Mouse (Mus musculus) forebrain, embryonic 12.5 days (tissue): ENCODE measurements at regions not wholly inside any gene's neighbourhood (a gene's known extent, or its start where the extent isn't known, plus 50 kb on each side); places are given as distances from the start of the nearest gene placed in this dataset.
A peak's percentile ranks its signal among the peaks of the same experiment; 100 is the strongest.

Source experiments
- ATAC-seq: fragments of 200-750 bp; cut with Nextera tagmentation; 2 replicates; pipeline ENCODE4 v1.8.0; 2017; ENCODE audit warnings: moderate TSS enrichment; ENCODE audit not compliant: low FRiP score
- H3K27ac ChIP-seq: fragments of 300-500 bp; sonication (generic); 2 replicates; pipeline ENCODE4 v1.5.1; 2016; ENCODE audit warnings: mild to moderate bottlenecking
- H3K27me3 ChIP-seq: fragments of 300-500 bp; sonication (generic); 2 replicates; pipeline ENCODE4 v1.6.1; 2016; ENCODE audit warnings: mild to moderate bottlenecking
- H3K36me3 ChIP-seq: fragments of 300-500 bp; sonication (generic); replicated peaks from 2 replicates; pipeline ENCODE4 v1.6.1; 2016; ENCODE audit warnings: mild to moderate bottlenecking
- H3K4me1 ChIP-seq: fragments of 300-500 bp; sonication (generic); 2 replicates; pipeline ENCODE4 v1.6.1; 2016
- H3K4me2 ChIP-seq: fragments of 300-500 bp; sonication (generic); 2 replicates; pipeline ENCODE4 v1.6.1; 2016; ENCODE audit warnings: mild to moderate bottlenecking, moderate library complexity
- H3K4me3 ChIP-seq: fragments of 300-500 bp; sonication (generic); replicated peaks from 2 replicates; pipeline ENCODE4 v1.5.1; 2016; ENCODE audit warnings: mild to moderate bottlenecking
- H3K9ac ChIP-seq: fragments of 300-500 bp; sonication (generic); 2 replicates; pipeline ENCODE4 v1.6.1; 2016; ENCODE audit warnings: mild to moderate bottlenecking
- H3K9me3 ChIP-seq: fragments of 300-500 bp; sonication (generic); 2 replicates; pipeline ENCODE4 v1.6.1; 2016
- WGBS: fragments of 180-500 bp; shearing (Covaris S2); methylation state at CpG from one replicate; pipeline ENCODE4 v1.1.7; 2016; 5-methylcytosine and 5-hydroxymethylcytosine counted together

DNA sequence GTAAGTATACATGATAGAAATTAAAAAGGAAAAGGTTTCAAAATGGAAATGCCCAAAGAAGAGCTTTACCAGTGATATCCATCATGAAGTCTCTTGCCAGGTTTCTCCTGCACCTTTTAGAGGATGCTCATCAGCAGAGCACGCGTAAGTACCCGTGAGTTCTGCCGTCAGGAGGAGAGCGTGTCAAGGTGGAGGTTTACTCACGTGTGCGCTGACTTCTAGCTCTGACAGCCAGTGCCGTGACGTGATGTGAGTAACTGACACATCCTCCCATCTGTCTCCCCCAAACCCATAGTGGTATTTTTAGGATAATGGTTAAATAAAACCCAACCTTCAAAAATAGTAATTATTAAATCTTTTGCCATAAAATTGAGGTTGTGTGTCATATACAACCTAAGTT lies 55.3 kb downstream of the Adra2a start:
- no peaks in the 10 kb centered on the region for H3K9me3 ChIP-seq
- no peak for ATAC-seq
- 91% methylated on average over 9 of the region's 9 CpGs for WGBS
- H3K4me2 ChIP-seq: no peak overlapping the region
- H3K9ac ChIP-seq: no peak overlapping the region
- H3K4me3 ChIP-seq: no peak overlapping the region
- H3K4me1 ChIP-seq: peaks cover 14% of the 10 kb centered on the region
- no peak overlapping the region for H3K27ac ChIP-seq
- H3K27me3 ChIP-seq: 0 out of 2 replicates have a peak, but pooled peaks cover 4% of the 10 kb centered on the region
- no peaks in the 10 kb centered on the region for H3K36me3 ChIP-seq

DNA sequence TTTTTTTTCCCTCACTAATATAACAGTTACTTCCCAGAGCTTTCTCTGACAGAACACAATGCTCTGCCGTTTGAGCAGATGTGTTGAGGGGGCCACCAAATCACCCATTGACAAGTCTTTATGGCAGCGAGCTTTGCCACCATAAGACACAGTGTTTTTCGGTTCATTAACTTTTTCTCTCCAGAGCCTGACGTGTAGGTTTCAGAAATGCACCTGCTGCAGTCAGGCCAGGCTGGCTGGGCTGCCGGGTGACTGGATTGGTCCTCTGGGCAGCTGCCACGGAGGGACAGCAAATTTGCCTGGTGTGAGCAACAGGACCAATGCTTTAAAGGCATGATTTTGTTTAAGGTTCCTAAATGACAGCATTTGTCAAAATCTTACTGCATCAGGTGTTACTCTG lies 55.8 kb downstream of the Adra2a start:
- Histone ChIP-seq H3K4me1 (peaks cover 10% of the 10 kb centered on the region), H3K4me3 (no peak overlapping the region), H3K27ac (no peak overlapping the region), H3K9ac (no peak overlapping the region), H3K36me3 (no peaks in the 10 kb centered on the region), H3K4me2 (no peak overlapping the region), H3K9me3 (no peaks in the 10 kb centered on the region), H3K27me3 (0 out of 2 replicates have a peak, but pooled peaks cover 3% of the 10 kb centered on the region)
- ATAC-seq: no peak
- 59% methylated on average over 6 of the region's 6 CpGs for WGBS

DNA sequence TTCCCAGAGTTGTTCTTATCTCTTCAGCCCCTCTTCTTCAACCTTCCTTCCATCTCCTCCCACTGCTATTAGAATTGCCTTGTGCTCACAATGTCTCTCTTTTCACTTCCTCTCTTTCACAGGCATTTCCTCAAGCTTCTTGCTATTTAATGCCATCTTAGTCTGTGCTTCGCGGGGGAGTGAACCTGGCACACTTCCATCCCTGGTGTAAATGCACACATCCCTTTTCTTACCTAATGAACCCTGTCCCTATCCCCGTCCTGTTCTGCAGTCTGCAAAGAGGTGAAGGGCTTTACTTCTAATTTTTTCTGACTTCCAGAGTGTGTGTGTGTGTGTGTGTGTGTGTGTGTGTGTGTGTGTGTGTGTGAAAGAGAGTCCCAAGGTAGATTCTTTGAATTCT lies 62.6 kb downstream of the Adra2a start:
- Histone ChIP-seq H3K4me1 (peaks cover 8% of the 10 kb centered on the region), H3K36me3 (no peaks in the 10 kb centered on the region), H3K9ac (no peak overlapping the region), H3K4me3 (no peak overlapping the region), H3K9me3 (no peaks in the 10 kb centered on the region), H3K27me3 (no peaks in the 10 kb centered on the region), H3K4me2 (no peak overlapping the region), H3K27ac (no peak overlapping the region)
- WGBS: 64% methylated on average over 3 of the region's 3 CpGs
- ATAC-seq: 0 out of 2 replicates have a peak, but pooled peaks have one; percentile 30

DNA sequence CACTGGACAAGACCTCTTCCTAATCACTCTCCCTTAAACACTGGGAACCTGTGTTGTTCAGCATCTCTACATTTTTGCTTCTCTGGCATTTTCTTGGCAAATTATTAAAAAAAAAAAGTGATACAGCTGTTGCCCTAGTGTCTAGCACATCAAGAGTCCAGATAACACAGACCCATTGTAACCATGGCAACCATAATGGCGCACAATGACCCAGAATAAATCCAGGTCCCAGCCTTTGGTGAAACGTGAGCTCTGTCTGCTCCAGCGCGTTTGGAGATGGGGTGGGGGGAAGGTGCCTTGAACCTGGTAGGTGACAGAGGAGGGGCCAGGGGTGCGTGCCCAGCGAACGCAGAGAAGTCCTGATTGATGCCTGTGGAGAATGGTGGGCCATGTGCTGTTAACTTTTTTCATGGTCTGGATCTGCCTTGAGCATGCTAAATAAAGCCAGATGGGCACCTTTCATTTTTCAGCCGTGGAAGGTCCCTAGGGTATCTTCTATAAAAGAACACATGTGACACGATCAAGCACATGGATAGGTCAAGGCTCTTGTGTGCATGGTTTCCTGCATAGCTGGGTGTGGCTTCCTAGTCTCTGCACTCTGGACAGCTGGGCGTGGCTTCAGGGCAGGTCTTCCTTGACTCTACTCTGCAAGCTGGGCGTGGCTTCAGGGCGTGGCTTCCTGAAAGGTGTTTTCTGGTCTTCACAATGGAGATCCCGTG lies 63.3 kb downstream of the Adra2a start:
- no peak overlapping the region for H3K4me3 ChIP-seq
- H3K9ac ChIP-seq: no peak overlapping the region
- H3K9me3 ChIP-seq: no peaks in the 10 kb centered on the region
- no peaks in the 10 kb centered on the region for H3K36me3 ChIP-seq
- peaks cover 8% of the 10 kb centered on the region for H3K4me1 ChIP-seq
- WGBS: 51% methylated on average over 13 of the region's 13 CpGs
- ATAC-seq: peak; percentile 61
- H3K27ac ChIP-seq: no peak overlapping the region
- H3K4me2 ChIP-seq: no peak overlapping the region
- no peaks in the 10 kb centered on the region for H3K27me3 ChIP-seq

DNA sequence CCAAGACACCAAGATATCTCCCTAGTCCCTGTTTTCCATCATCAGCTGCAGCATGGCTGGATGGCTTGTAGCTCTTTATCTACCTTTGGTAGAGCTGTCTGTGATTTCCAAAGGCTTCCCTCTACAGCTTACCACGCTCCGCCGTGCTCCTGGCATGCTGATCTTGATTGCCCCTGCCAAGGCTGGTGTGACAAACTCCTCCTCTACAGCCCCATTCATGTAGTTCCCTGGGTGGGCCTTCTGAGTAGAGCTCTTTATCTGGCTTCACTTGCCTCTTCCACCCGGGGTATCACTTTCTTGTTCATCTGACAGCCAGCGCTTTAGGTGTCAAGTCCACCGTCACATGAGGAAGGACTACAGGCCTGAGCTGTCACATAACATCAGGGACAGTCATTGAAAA lies 66.1 kb downstream of the Adra2a start:
- H3K27ac ChIP-seq: no peak overlapping the region
- H3K4me1 ChIP-seq: peaks cover 16% of the 10 kb centered on the region
- H3K4me3 ChIP-seq: no peak overlapping the region

DNA sequence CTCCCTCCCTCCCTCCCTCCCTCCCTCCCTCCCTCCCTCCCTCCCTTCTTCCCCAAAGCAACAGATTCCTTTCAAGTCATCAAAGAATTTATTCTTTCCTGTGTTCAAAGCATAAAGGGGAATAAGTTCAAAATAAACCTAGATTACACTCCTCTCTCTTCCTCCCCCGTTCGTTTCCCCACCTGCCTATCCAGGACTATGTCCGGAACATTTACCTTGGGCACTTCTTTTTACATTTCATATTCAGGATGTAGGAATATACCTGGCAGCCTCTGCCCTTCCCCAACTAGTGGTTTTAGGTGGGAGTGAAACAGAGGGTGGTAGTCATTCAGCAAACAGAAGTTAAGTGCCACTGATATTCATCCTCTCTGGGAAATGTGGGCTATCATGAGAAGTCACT lies 68.7 kb downstream of the Adra2a start:
- H3K4me3 ChIP-seq: no peak overlapping the region
- no peaks in the 10 kb centered on the region for H3K36me3 ChIP-seq
- no peak overlapping the region for H3K9ac ChIP-seq
- no peaks in the 10 kb centered on the region for H3K9me3 ChIP-seq
- peaks cover 12% of the 10 kb centered on the region for H3K4me1 ChIP-seq
- 80% methylated on average over 3 of the region's 3 CpGs for WGBS
- no peak for ATAC-seq
- no peak overlapping the region for H3K4me2 ChIP-seq
- peaks cover 13% of the 10 kb centered on the region; the same call in 1 of the 2 replicates for H3K27me3 ChIP-seq
- H3K27ac ChIP-seq: no peak overlapping the region

More for the DNA sequence above, 66.1 kb downstream of the Adra2a start:
- H3K4me2 ChIP-seq: no peak overlapping the region
- WGBS: 91% methylated on average over 6 of the region's 6 CpGs
- H3K9me3 ChIP-seq: no peaks in the 10 kb centered on the region
- H3K36me3 ChIP-seq: no peaks in the 10 kb centered on the region
- no peak overlapping the region for H3K9ac ChIP-seq
- H3K27me3 ChIP-seq: peaks cover 13% of the 10 kb centered on the region; the same call in 1 of the 2 replicates
- ATAC-seq: no peak

DNA sequence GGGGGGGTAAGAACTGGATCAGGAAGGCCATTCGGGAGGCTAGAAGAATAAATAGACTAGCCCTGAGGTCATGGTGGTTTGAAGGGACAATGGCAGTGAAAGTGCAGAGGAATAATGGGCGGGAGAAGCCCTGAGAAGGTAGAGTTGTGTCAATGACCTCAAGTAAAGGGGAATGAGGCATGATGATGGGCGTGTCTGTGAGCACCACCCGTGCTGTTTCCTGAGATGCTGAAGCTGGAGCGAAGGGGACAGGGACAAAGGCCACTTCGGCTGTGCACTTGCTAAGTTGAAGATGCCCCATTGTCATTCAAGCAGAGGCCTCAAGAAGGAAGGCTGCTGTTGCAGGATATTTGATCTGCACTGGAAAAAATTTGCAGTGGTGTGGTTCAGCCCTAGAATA lies 69.5 kb downstream of the Adra2a start:
- no peaks in the 10 kb centered on the region for H3K36me3 ChIP-seq
- H3K4me1 ChIP-seq: peaks cover 11% of the 10 kb centered on the region
- no peak overlapping the region for H3K4me2 ChIP-seq
- H3K27ac ChIP-seq: no peak overlapping the region
- peaks cover 13% of the 10 kb centered on the region; the same call in 1 of the 2 replicates for H3K27me3 ChIP-seq
- no peaks in the 10 kb centered on the region for H3K9me3 ChIP-seq
- WGBS: 72% methylated on average over 6 of the region's 6 CpGs
- H3K9ac ChIP-seq: no peak overlapping the region
- no peak overlapping the region for H3K4me3 ChIP-seq
- no peak for ATAC-seq

DNA sequence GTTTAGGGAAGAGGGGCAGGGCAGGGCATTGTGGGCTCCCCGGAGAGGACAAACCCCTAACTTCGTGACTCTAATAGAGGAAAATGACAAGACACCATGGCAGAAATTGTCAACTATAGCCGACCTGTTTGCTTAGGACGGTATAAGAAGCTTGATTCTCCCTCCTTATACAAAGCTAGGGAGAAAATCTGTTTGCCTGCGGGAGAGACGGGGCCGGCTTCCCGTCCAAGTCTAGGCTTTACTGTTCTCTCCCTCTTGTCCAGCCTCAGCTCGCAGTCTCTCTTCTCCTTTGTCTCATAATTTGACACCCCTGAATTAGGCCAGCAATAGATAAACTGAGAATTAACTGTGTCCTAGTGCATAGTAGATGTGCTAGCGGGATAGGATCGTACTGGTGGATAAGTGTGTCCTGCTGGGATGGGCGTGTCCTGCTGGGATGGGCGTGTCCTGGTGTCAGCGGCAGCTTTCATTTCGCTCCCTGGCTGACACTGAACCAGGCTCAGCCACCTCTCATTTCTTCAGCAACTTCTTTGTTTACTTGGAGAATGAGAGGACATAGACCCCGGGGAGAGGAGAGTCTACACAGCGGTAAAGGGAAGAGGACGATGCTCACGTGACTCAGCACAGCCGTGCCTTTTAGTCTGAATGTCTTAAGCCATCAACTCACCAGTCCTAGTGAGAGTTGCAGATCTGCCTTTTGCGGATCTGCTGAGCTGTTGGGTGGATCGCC lies 70.8 kb downstream of the Adra2a start:
- Histone ChIP-seq H3K9me3 (no peaks in the 10 kb centered on the region), H3K4me2 (peak overlapping the region; percentile 59), H3K9ac (peak overlapping the region; percentile 40; the same call in 1 of the 2 replicates), H3K36me3 (no peaks in the 10 kb centered on the region), H3K4me1 (peaks cover 11% of the 10 kb centered on the region), H3K27me3 (peaks cover 13% of the 10 kb centered on the region; the same call in 1 of the 2 replicates), H3K4me3 (peak overlapping the region; percentile 45), H3K27ac (no peak overlapping the region)
- WGBS: 8% methylated on average over 22 of the region's 22 CpGs
- peak; percentile 90 for ATAC-seq

DNA sequence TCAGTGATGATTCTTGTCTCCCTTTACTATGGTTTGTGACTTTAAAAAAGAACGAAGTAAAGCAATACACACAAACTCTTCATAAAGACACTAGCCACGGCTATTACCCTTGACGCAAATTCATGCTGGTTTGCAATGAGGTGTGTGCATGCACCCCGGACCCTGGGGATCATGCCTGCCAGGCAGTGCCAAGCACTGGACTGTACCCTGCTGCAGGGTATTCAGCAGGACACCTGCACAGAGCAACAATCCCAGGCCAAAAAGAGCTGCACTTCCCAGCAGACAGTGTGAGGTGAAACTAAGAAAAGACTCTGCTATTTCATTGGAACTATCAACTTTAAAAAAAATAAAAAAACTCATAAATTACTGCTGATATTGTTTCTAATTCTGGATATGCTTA lies 71.4 kb downstream of the Adra2a start:
- peaks cover 13% of the 10 kb centered on the region; the same call in 1 of the 2 replicates for H3K27me3 ChIP-seq
- peak overlapping the region; percentile 59 for H3K4me2 ChIP-seq
- peaks cover 11% of the 10 kb centered on the region for H3K4me1 ChIP-seq
- no peak overlapping the region for H3K9ac ChIP-seq
- no peak overlapping the region for H3K27ac ChIP-seq
- peak overlapping the region; percentile 45 for H3K4me3 ChIP-seq
- peak; percentile 65; the same call in 1 of the 2 replicates for ATAC-seq
- WGBS: 45% methylated on average over 4 of the region's 4 CpGs
- H3K9me3 ChIP-seq: no peaks in the 10 kb centered on the region
- H3K36me3 ChIP-seq: no peaks in the 10 kb centered on the region

DNA sequence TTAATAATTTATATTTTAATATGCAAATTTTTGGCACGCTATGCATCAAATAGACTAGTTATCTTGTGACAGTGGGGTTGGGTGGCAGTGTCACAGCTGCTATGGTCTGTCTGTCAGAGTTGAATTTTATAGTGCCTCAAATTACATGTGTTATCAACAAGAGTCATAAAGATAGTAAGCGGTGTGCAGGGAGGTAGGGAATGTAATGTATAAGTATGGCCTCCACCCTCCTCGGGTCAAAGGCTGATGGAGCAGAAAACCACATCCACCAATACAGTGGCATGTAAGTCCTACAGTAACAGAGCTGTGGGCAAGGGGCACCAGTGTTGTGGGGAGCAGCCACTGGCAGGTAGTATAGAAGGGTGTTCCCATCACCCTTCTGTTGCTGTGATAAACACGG lies 72.9 kb downstream of the Adra2a start:
- Histone ChIP-seq H3K9ac (no peak overlapping the region), H3K27me3 (peaks cover 13% of the 10 kb centered on the region; the same call in 1 of the 2 replicates), H3K9me3 (no peaks in the 10 kb centered on the region), H3K4me3 (no peak overlapping the region), H3K4me2 (no peak overlapping the region), H3K36me3 (no peaks in the 10 kb centered on the region), H3K4me1 (peaks cover 11% of the 10 kb centered on the region), H3K27ac (no peak overlapping the region)
- no peak for ATAC-seq
- 91% methylated on average over 4 of the region's 4 CpGs for WGBS

DNA sequence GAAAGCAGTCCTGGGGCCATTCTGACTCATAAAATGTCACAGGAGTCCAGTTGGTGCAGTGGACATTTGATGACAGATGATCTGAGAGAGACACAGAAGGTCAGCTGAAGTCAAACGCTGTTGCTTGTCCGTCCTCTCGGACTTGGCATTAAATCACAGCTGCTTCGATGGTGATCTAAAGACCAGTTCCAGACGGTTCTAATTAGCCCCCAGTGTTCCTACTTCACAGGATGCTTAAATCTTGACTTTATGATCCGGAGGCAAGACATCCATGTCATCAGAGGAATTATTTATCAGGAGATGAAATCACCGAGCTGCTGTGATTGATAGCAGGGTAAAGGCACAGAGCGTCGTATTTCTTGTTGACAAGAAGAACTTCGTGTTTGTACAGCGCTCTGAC lies 73.7 kb downstream of the Adra2a start:
- ATAC-seq: no peak
- 86% methylated on average over 11 of the region's 11 CpGs for WGBS

DNA sequence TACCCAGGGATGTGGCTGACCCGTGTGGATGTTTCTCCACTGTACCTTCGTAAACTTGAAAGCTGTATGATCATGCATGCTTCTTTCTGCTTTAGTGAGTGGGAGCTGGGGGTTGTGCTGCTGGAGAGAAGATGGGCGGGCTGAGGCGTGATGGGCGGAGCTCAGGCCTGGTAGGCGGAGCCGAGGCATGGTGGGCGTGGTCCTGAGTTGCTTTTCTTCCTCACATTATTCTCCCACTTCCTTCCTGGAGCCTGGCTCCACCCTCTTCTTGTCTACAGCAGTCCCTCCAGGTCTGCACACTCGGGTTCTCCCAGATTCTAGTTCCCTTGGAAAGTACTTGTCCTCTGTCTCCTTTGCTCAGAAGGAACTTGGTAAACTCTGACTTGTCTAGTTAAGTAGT lies 79.6 kb downstream of the Adra2a start:
- H3K27ac ChIP-seq: no peak overlapping the region
- H3K4me3 ChIP-seq: no peak overlapping the region
- H3K36me3 ChIP-seq: no peaks in the 10 kb centered on the region
- H3K9ac ChIP-seq: no peak overlapping the region
- no peaks in the 10 kb centered on the region for H3K27me3 ChIP-seq
- no peak for ATAC-seq
- H3K9me3 ChIP-seq: no peaks in the 10 kb centered on the region
- 81% methylated on average over 9 of the region's 9 CpGs for WGBS
- H3K4me2 ChIP-seq: no peak overlapping the region
- H3K4me1 ChIP-seq: no peaks in the 10 kb centered on the region

More for the DNA sequence above, 73.7 kb downstream of the Adra2a start:
- no peaks in the 10 kb centered on the region for H3K9me3 ChIP-seq
- no peak overlapping the region for H3K27ac ChIP-seq
- no peak overlapping the region for H3K9ac ChIP-seq
- no peak overlapping the region for H3K4me3 ChIP-seq
- no peak overlapping the region for H3K4me2 ChIP-seq
- H3K4me1 ChIP-seq: peaks cover 11% of the 10 kb centered on the region
- H3K36me3 ChIP-seq: no peaks in the 10 kb centered on the region
- peaks cover 13% of the 10 kb centered on the region; the same call in 1 of the 2 replicates for H3K27me3 ChIP-seq
